Mouse (Mus musculus) lung, embryonic 14.5 days (tissue): ENCODE results near the gene Ltk. TPM values are rescaled to one million over a fixed set of nuclear protein-coding genes. Genes with fewer than 3 reads are reported as not detected.

Source experiments
- ATAC-seq: fragments of 200-750 bp; cut with Nextera tagmentation; 2 replicates; pipeline ENCODE4 v1.8.0; 2017; ENCODE audit warnings: mild to moderate bottlenecking, moderate TSS enrichment, moderate library complexity; ENCODE audit not compliant: insufficient read depth
- DNase-seq: peaks from one replicate; pipeline ENCODE4 v3.0.0-alpha.2; 2015
- H3K27ac ChIP-seq: fragments of 300-500 bp; sonication (generic); 2 replicates; pipeline ENCODE4 v1.5.1; 2014; ENCODE audit warnings: low read depth, mild to moderate bottlenecking, moderate library complexity
- H3K27me3 ChIP-seq: fragments of 300-500 bp; sonication (generic); 2 replicates; pipeline ENCODE4 v1.6.1; 2014; ENCODE audit warnings: low read length, control low read depth; ENCODE audit not compliant: insufficient read depth
- H3K36me3 ChIP-seq: fragments of 300-500 bp; sonication (generic); 2 replicates; pipeline ENCODE4 v1.6.1; 2014; ENCODE audit warnings: control low read depth; ENCODE audit not compliant: insufficient read depth
- H3K4me1 ChIP-seq: fragments of 300-500 bp; sonication (generic); 2 replicates; pipeline ENCODE4 v1.6.1; 2014; ENCODE audit warnings: antibody characterized with exemption, control low read depth; ENCODE audit not compliant: insufficient read depth
- H3K4me2 ChIP-seq: fragments of 300-500 bp; sonication (generic); 2 replicates; pipeline ENCODE4 v1.6.1; 2014; ENCODE audit warnings: mild to moderate bottlenecking
- H3K4me3 ChIP-seq: fragments of 300-500 bp; sonication (generic); 2 replicates; pipeline ENCODE4 v1.5.1; 2014; ENCODE audit warnings: low read depth, low read length
- H3K9ac ChIP-seq: fragments of 300-500 bp; sonication (generic); 2 replicates; pipeline ENCODE4 v1.6.1; 2014
- H3K9me3 ChIP-seq: fragments of 300-500 bp; sonication (generic); 2 replicates; pipeline ENCODE4 v1.6.1; 2016; ENCODE audit warnings: low read depth, low read length, control low read depth
- CTCF ChIP-seq: IDR thresholded peaks from 2 replicates; pipeline ENCODE4 v1.5.1; 2016; ENCODE audit warnings: antibody characterized with exemption, low read depth
- WGBS: fragments of 180-500 bp; shearing (Covaris S2); extraction: QIAGEN DNeasy Blood & Tissue Kit; methylation state at CpG from one replicate; pipeline ENCODE4 v1.1.7; 2014; 5-methylcytosine and 5-hydroxymethylcytosine counted together
- polyA plus RNA-seq: library from polyadenylated mRNA; unstranded; fragments of >200 nt; fragmentation: Nextera tagmentation; extraction: Ambion mirVana; gene quantifications from 2 replicates; pipeline ENCODE4 v1.2.1, GENCODE M21; 2014

The Ltk gene
- 0.66 and 0.83 TPM in 2 replicates for polyA plus RNA-seq

GRCm38 (mm10) chr2:119760251-119760650 is at the start of gene Ltk:
Gene Ltk, minus strand, starts transcription at chr2:119760431.
- Histone ChIP-seq H3K27ac (no peak within 1 kb of the TSS), H3K4me2 (no peak within 1 kb of the TSS), H3K4me1 (no peaks in the 10 kb centered on the region), H3K27me3 (peaks cover 47% of the 10 kb centered on the region), H3K4me3 (peak within 1 kb of the TSS; percentile 59; the same call in 1 of the 2 replicates), H3K9me3 (no peaks in the 10 kb centered on the region), H3K9ac (no peak within 1 kb of the TSS), H3K36me3 (peaks cover 15% of the 10 kb centered on the region)
- 11% methylated on average over 9 of the region's 9 CpGs for WGBS
- TF ChIP-seq CTCF = no peak
- no peak for ATAC-seq
- DNase-seq = no peak

- H3K9me3 ChIP-seq = no peaks in the 10 kb centered on the region
- no peak for DNase-seq
- H3K27me3 ChIP-seq = no peaks in the 10 kb centered on the region
- 28% methylated on average over 4 of the region's 4 CpGs for WGBS
- H3K9ac ChIP-seq = peak overlapping the region; percentile 13; the same call in 1 of the 2 replicates
- no peak overlapping the region for H3K4me3 ChIP-seq
- no peak overlapping the region for H3K4me2 ChIP-seq
- no peaks in the 10 kb centered on the region for H3K4me1 ChIP-seq
- no peak; the same call in 1 of the 2 replicates for ATAC-seq
- no peak for TF ChIP-seq CTCF
- no peak overlapping the region for H3K27ac ChIP-seq
- peaks cover 64% of the 10 kb centered on the region for H3K36me3 ChIP-seq
These were observed 48.6 kb upstream of the Ltk start for GRCm38 (mm10) chr2:119808881-119809280.

- H3K4me2 ChIP-seq = no peak overlapping the region
- peaks cover 65% of the 10 kb centered on the region for H3K36me3 ChIP-seq
- ATAC-seq (no peak), DNase-seq (no peak)
- no peaks in the 10 kb centered on the region for H3K4me1 ChIP-seq
- H3K27me3 ChIP-seq = no peaks in the 10 kb centered on the region
- peak overlapping the region; percentile 13; the same call in 1 of the 2 replicates for H3K9ac ChIP-seq
- H3K9me3 ChIP-seq = no peaks in the 10 kb centered on the region
- 24% methylated on average over 4 of the region's 4 CpGs for WGBS
- no peak for TF ChIP-seq CTCF
- no peak overlapping the region for H3K27ac ChIP-seq
- H3K4me3 ChIP-seq = no peak overlapping the region
These were observed 48.2 kb upstream of the Ltk start for GRCm38 (mm10) chr2:119808438-119808837.

- WGBS = 55% methylated on average over 8 of the region's 8 CpGs
- H3K36me3 ChIP-seq = peaks cover 46% of the 10 kb centered on the region
- H3K9ac ChIP-seq = no peak overlapping the region; the same call in 1 of the 2 replicates
- no peak overlapping the region for H3K4me3 ChIP-seq
- ATAC-seq (no peak), DNase-seq (no peak)
- no peaks in the 10 kb centered on the region for H3K27me3 ChIP-seq
- H3K4me2 ChIP-seq = no peak overlapping the region
- H3K4me1 ChIP-seq = 0 out of 2 replicates have a peak, but pooled peaks cover 7% of the 10 kb centered on the region
- H3K9me3 ChIP-seq = no peaks in the 10 kb centered on the region
- no peak overlapping the region for H3K27ac ChIP-seq
- TF ChIP-seq CTCF = no peak
These were observed 45.3 kb upstream of the Ltk start for GRCm38 (mm10) chr2:119805536-119805935.

GRCm38 (mm10) chr2:119804776-119805175 is 44.5 kb upstream of the Ltk start:
- Histone ChIP-seq H3K4me1 (0 out of 2 replicates have a peak, but pooled peaks cover 8% of the 10 kb centered on the region), H3K4me2 (no peak overlapping the region), H3K4me3 (no peak overlapping the region), H3K36me3 (peaks cover 39% of the 10 kb centered on the region), H3K27ac (no peak overlapping the region), H3K27me3 (no peaks in the 10 kb centered on the region), H3K9ac (no peak overlapping the region), H3K9me3 (no peaks in the 10 kb centered on the region)
- DNase-seq = no peak
- ATAC-seq = no peak
- WGBS = 56% methylated on average over 9 of the region's 9 CpGs
- no peak for TF ChIP-seq CTCF

GRCm38 (mm10) chr2:119804275-119804628 is 44.0 kb upstream of the Ltk start:
- Histone ChIP-seq H3K4me3 (no peak overlapping the region), H3K36me3 (peaks cover 34% of the 10 kb centered on the region), H3K9ac (no peak overlapping the region), H3K27ac (no peak overlapping the region), H3K27me3 (no peaks in the 10 kb centered on the region), H3K4me2 (no peak overlapping the region), H3K9me3 (no peaks in the 10 kb centered on the region), H3K4me1 (0 out of 2 replicates have a peak, but pooled peaks cover 8% of the 10 kb centered on the region)
- ATAC-seq (no peak), DNase-seq (no peak)
- 65% methylated on average over 5 of the region's 5 CpGs for WGBS
- no peak for TF ChIP-seq CTCF

GRCm38 (mm10) chr2:119803618-119804274 is 43.5 kb upstream of the Ltk start:
- no peak for DNase-seq
- H3K27ac ChIP-seq = no peak overlapping the region

More at GRCm38 (mm10) chr2:119803618-119804274, 43.5 kb upstream of the Ltk start:
- H3K4me3 ChIP-seq = no peak overlapping the region
- H3K9me3 ChIP-seq = no peaks in the 10 kb centered on the region
- no peak for ATAC-seq
- 0 out of 2 replicates have a peak, but pooled peaks cover 8% of the 10 kb centered on the region for H3K4me1 ChIP-seq
- H3K9ac ChIP-seq = no peak overlapping the region
- H3K4me2 ChIP-seq = no peak overlapping the region
- H3K36me3 ChIP-seq = peaks cover 30% of the 10 kb centered on the region
- WGBS = 52% methylated on average over 6 of the region's 6 CpGs
- H3K27me3 ChIP-seq = no peaks in the 10 kb centered on the region
- no peak for TF ChIP-seq CTCF
